Mouse (Mus musculus): ENCODE results near the gene Ptprs.

GRCm38 (mm10) chr17:56478191-56478611 is 1.9 kb upstream of the Ptprs start:
- no peak for TF ChIP-seq CTCF (conservative IDR thresholded peaks at IDR 0.05; ENCODE audit: low read length)
- TF ChIP-seq NANOG (IDR thresholded peaks at IDR 0.05; ENCODE audit: borderline replicate concordance, low read length) = no peak
